Mouse (Mus musculus) midbrain, embryonic 12.5 days (tissue): Measurements from ENCODE around the gene Grip1. TPM values are rescaled to one million over a fixed set of nuclear protein-coding genes. Genes with fewer than 3 reads are reported as not detected.

Experiments
- ATAC-seq: fragments of 200-750 bp; cut with Nextera tagmentation; 2 replicates; pipeline ENCODE4 v1.8.0; 2017; ENCODE audit warnings: low read depth, moderate TSS enrichment, moderate library complexity; ENCODE audit not compliant: low FRiP score
- H3K27ac ChIP-seq: fragments of 300-500 bp; sonication (generic); replicated peaks from 2 replicates; pipeline ENCODE4 v1.5.1; 2016; ENCODE audit warnings: mild to moderate bottlenecking
- H3K27me3 ChIP-seq: fragments of 300-500 bp; sonication (generic); 2 replicates; pipeline ENCODE4 v1.6.1; 2016; ENCODE audit warnings: mild to moderate bottlenecking
- H3K36me3 ChIP-seq: fragments of 300-500 bp; sonication (generic); 2 replicates; pipeline ENCODE4 v1.6.1; 2016
- H3K4me1 ChIP-seq: fragments of 300-500 bp; sonication (generic); 2 replicates; pipeline ENCODE4 v1.6.1; 2016
- H3K4me2 ChIP-seq: fragments of 300-500 bp; sonication (generic); replicated peaks from 2 replicates; pipeline ENCODE4 v1.6.1; 2016; ENCODE audit warnings: mild to moderate bottlenecking, moderate library complexity
- H3K4me3 ChIP-seq: fragments of 300-500 bp; sonication (generic); 2 replicates; pipeline ENCODE4 v1.5.1; 2016; ENCODE audit warnings: mild to moderate bottlenecking
- H3K9ac ChIP-seq: fragments of 300-500 bp; sonication (generic); replicated peaks from 2 replicates; pipeline ENCODE4 v1.6.1; 2016; ENCODE audit warnings: mild to moderate bottlenecking, moderate library complexity
- H3K9me3 ChIP-seq: fragments of 300-500 bp; sonication (generic); 2 replicates; pipeline ENCODE4 v1.6.1; 2016; ENCODE audit warnings: mild to moderate bottlenecking
- WGBS: fragments of 180-500 bp; shearing (Covaris S2); methylation state at CpG from one replicate; pipeline ENCODE4 v1.1.7; 2016; 5-methylcytosine and 5-hydroxymethylcytosine counted together
- polyA plus RNA-seq: library from polyadenylated mRNA; unstranded; fragments of >200 nt; fragmentation: Nextera tagmentation; extraction: Ambion mirVana; gene quantifications from 2 replicates; pipeline ENCODE4 v1.2.1, GENCODE M21; 2016

Grip1 gene
- polyA plus RNA-seq, 1 experiment from 2014 or later = 12.7 TPM

GRCm38 (mm10) chr10:119823691-119824090 is 370.1 kb downstream of the Grip1 start:
- Histone ChIP-seq H3K4me2 (no peak overlapping the region), H3K27me3 (no peaks in the 10 kb centered on the region; the same call in 1 of the 2 replicates), H3K4me3 (no peak overlapping the region), H3K9ac (no peak overlapping the region), H3K4me1 (peaks cover 30% of the 10 kb centered on the region), H3K9me3 (peaks cover 1% of the 10 kb centered on the region; the same call in 1 of the 2 replicates), H3K36me3 (no peaks in the 10 kb centered on the region; the same call in 1 of the 2 replicates), H3K27ac (peak overlapping the region; percentile 60)
- no peak for ATAC-seq
- 55% methylated on average over 7 of the region's 7 CpGs for WGBS

GRCm38 (mm10) chr10:119824521-119824920 is 370.9 kb downstream of the Grip1 start:
- no peak overlapping the region for H3K4me3 ChIP-seq
- peaks cover 6% of the 10 kb centered on the region; the same call in 1 of the 2 replicates for H3K36me3 ChIP-seq
- no peak for ATAC-seq
- WGBS = 70% methylated on average over 11 of the region's 11 CpGs
- H3K27ac ChIP-seq = 0 out of 2 replicates have a peak overlapping the region, but pooled peaks have one; percentile 7
- H3K4me1 ChIP-seq = peaks cover 22% of the 10 kb centered on the region
- no peak overlapping the region for H3K4me2 ChIP-seq
- H3K27me3 ChIP-seq = no peaks in the 10 kb centered on the region
- no peak overlapping the region for H3K9ac ChIP-seq
- peaks cover 7% of the 10 kb centered on the region; the same call in 1 of the 2 replicates for H3K9me3 ChIP-seq

GRCm38 (mm10) chr10:119830388-119830956 is 376.8 kb downstream of the Grip1 start:
- H3K27ac ChIP-seq = no peak overlapping the region
- H3K4me3 ChIP-seq = no peak overlapping the region
- no peaks in the 10 kb centered on the region for H3K27me3 ChIP-seq
- peaks cover 9% of the 10 kb centered on the region for H3K4me1 ChIP-seq
- H3K9ac ChIP-seq = no peak overlapping the region
- H3K4me2 ChIP-seq = no peak overlapping the region
- WGBS = 84% methylated on average over 6 of the region's 6 CpGs
- peaks cover 6% of the 10 kb centered on the region; the same call in 1 of the 2 replicates for H3K36me3 ChIP-seq
- ATAC-seq = no peak
- peaks cover 19% of the 10 kb centered on the region for H3K9me3 ChIP-seq

GRCm38 (mm10) chr10:119831086-119831485 is 377.5 kb downstream of the Grip1 start:
- Histone ChIP-seq H3K27ac (no peak overlapping the region), H3K9ac (no peak overlapping the region), H3K4me3 (no peak overlapping the region), H3K4me1 (peaks cover 4% of the 10 kb centered on the region; the same call in 1 of the 2 replicates), H3K4me2 (no peak overlapping the region), H3K36me3 (peaks cover 6% of the 10 kb centered on the region; the same call in 1 of the 2 replicates), H3K27me3 (no peaks in the 10 kb centered on the region), H3K9me3 (peaks cover 19% of the 10 kb centered on the region)
- ATAC-seq = no peak
- 93% methylated on average over 1 of the region's 1 CpGs for WGBS

GRCm38 (mm10) chr10:119833334-119833733 is 379.7 kb downstream of the Grip1 start:
- Histone ChIP-seq H3K36me3 (peaks cover 6% of the 10 kb centered on the region; the same call in 1 of the 2 replicates), H3K27me3 (no peaks in the 10 kb centered on the region), H3K27ac (no peak overlapping the region), H3K4me1 (peaks cover 6% of the 10 kb centered on the region; the same call in 1 of the 2 replicates), H3K4me2 (no peak overlapping the region), H3K9me3 (peaks cover 19% of the 10 kb centered on the region), H3K4me3 (no peak overlapping the region), H3K9ac (no peak overlapping the region)
- 82% methylated on average over 5 of the region's 5 CpGs for WGBS
- ATAC-seq = no peak

GRCm38 (mm10) chr10:119834122-119834521 is 380.5 kb downstream of the Grip1 start:
- ATAC-seq = no peak
- WGBS = 85% methylated on average over 4 of the region's 4 CpGs
- Histone ChIP-seq H3K27me3 (no peaks in the 10 kb centered on the region), H3K9ac (no peak overlapping the region), H3K4me3 (no peak overlapping the region), H3K36me3 (0 out of 2 replicates have a peak, but pooled peaks cover 1% of the 10 kb centered on the region), H3K4me2 (no peak overlapping the region), H3K9me3 (peaks cover 15% of the 10 kb centered on the region), H3K27ac (no peak overlapping the region), H3K4me1 (peaks cover 6% of the 10 kb centered on the region; the same call in 1 of the 2 replicates)

GRCm38 (mm10) chr10:119839645-119840044 is 386.0 kb downstream of the Grip1 start:
- WGBS = 87% methylated on average over 11 of the region's 11 CpGs
- no peaks in the 10 kb centered on the region for H3K9me3 ChIP-seq
- H3K9ac ChIP-seq = no peak overlapping the region
- ATAC-seq = no peak
- no peak overlapping the region for H3K4me2 ChIP-seq
- no peak overlapping the region for H3K4me3 ChIP-seq
- H3K27me3 ChIP-seq = no peaks in the 10 kb centered on the region
- H3K36me3 ChIP-seq = no peaks in the 10 kb centered on the region
- no peak overlapping the region for H3K27ac ChIP-seq
- H3K4me1 ChIP-seq = peaks cover 6% of the 10 kb centered on the region

GRCm38 (mm10) chr10:119842004-119842403 is 388.4 kb downstream of the Grip1 start:
- Histone ChIP-seq H3K9me3 (no peaks in the 10 kb centered on the region), H3K4me2 (no peak overlapping the region), H3K4me3 (no peak overlapping the region), H3K36me3 (no peaks in the 10 kb centered on the region), H3K9ac (no peak overlapping the region), H3K4me1 (peaks cover 16% of the 10 kb centered on the region), H3K27ac (no peak overlapping the region), H3K27me3 (no peaks in the 10 kb centered on the region)
- WGBS = 90% methylated on average over 4 of the region's 4 CpGs
- ATAC-seq = no peak

- Histone ChIP-seq H3K4me2 (no peak overlapping the region), H3K9me3 (no peaks in the 10 kb centered on the region), H3K4me3 (no peak overlapping the region), H3K36me3 (no peaks in the 10 kb centered on the region), H3K4me1 (peaks cover 13% of the 10 kb centered on the region), H3K27ac (no peak overlapping the region), H3K27me3 (no peaks in the 10 kb centered on the region), H3K9ac (no peak overlapping the region)
- ATAC-seq = no peak
- WGBS = 66% methylated on average over 11 of the region's 11 CpGs
These were observed 392.2 kb downstream of the Grip1 start for GRCm38 (mm10) chr10:119845705-119846410.

GRCm38 (mm10) chr10:119851594-119851993 is 398.0 kb downstream of the Grip1 start:
- Histone ChIP-seq H3K27ac (no peak overlapping the region), H3K36me3 (no peaks in the 10 kb centered on the region), H3K4me1 (0 out of 2 replicates have a peak, but pooled peaks cover 2% of the 10 kb centered on the region), H3K27me3 (no peaks in the 10 kb centered on the region), H3K4me3 (no peak overlapping the region), H3K9me3 (no peaks in the 10 kb centered on the region), H3K9ac (no peak overlapping the region), H3K4me2 (no peak overlapping the region)
- ATAC-seq = no peak
- WGBS = 86% methylated on average over 11 of the region's 11 CpGs

- H3K27ac ChIP-seq = no peak overlapping the region
- WGBS = 91% methylated on average over 7 of the region's 7 CpGs
- H3K9me3 ChIP-seq = no peaks in the 10 kb centered on the region
- H3K36me3 ChIP-seq = no peaks in the 10 kb centered on the region
- no peaks in the 10 kb centered on the region for H3K27me3 ChIP-seq
- H3K4me1 ChIP-seq = 0 out of 2 replicates have a peak, but pooled peaks cover 2% of the 10 kb centered on the region
- no peak for ATAC-seq
- no peak overlapping the region for H3K4me2 ChIP-seq
- no peak overlapping the region for H3K9ac ChIP-seq
- no peak overlapping the region for H3K4me3 ChIP-seq
These were observed 399.0 kb downstream of the Grip1 start for GRCm38 (mm10) chr10:119852582-119853135.

- Histone ChIP-seq H3K36me3 (peaks cover 6% of the 10 kb centered on the region; the same call in 1 of the 2 replicates), H3K9ac (no peak overlapping the region), H3K9me3 (peaks cover 20% of the 10 kb centered on the region; the same call in 1 of the 2 replicates), H3K4me2 (no peak overlapping the region), H3K27ac (no peak overlapping the region), H3K4me1 (no peaks in the 10 kb centered on the region), H3K4me3 (no peak overlapping the region), H3K27me3 (no peaks in the 10 kb centered on the region)
- ATAC-seq = no peak
- WGBS = 62% methylated on average over 3 of the region's 3 CpGs
These were observed 414.1 kb downstream of the Grip1 start for GRCm38 (mm10) chr10:119867726-119868125.
